Mouse (Mus musculus): ENCODE measurements around the gene Cep250.

GRCm38 (mm10) chr2:155952006-155952405 lies 4.3 kb upstream of the Cep250 start:
- no peak for TF ChIP-seq FLI1 (IDR thresholded peaks at IDR 0.05; ENCODE audit: low read length)
- TF ChIP-seq GATA1 (IDR thresholded peaks at IDR 0.05; ENCODE audit: borderline replicate concordance, low read length): no peak
